Mouse (Mus musculus) testis, postnatal 14 days (tissue): Measurements from ENCODE around the gene Supt3.

Experiments used
- DNase-seq: peaks from one replicate; pipeline ENCODE4 v3.0.0; 2021; ENCODE audit warnings: low spot score

Supt3 gene

GRCm38 (mm10) chr17:44782366-44782765 lies 5.4 kb downstream of the Supt3 start:
- DNase-seq = no peak

DNA sequence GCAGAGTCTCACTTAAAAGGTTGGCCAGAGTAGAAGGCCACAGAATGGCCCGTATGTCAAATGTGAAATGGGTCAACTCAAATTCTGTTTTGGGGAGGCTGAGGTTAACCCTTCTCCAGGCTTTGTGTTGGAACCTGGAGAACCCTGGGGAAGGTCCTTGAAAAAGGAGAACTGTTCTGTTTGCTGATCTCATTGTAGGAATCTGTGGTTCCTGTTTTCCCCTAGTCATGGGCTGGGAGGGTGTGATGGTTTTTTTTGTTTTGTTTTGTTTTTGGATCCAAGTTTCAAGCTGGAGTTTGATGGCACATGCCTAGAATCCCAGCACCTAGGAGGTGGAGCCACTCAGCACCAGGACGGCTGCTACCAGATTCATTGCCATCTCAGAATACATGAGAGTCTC lies 6.2 kb downstream of the Supt3 start:
- no peak for DNase-seq

DNA sequence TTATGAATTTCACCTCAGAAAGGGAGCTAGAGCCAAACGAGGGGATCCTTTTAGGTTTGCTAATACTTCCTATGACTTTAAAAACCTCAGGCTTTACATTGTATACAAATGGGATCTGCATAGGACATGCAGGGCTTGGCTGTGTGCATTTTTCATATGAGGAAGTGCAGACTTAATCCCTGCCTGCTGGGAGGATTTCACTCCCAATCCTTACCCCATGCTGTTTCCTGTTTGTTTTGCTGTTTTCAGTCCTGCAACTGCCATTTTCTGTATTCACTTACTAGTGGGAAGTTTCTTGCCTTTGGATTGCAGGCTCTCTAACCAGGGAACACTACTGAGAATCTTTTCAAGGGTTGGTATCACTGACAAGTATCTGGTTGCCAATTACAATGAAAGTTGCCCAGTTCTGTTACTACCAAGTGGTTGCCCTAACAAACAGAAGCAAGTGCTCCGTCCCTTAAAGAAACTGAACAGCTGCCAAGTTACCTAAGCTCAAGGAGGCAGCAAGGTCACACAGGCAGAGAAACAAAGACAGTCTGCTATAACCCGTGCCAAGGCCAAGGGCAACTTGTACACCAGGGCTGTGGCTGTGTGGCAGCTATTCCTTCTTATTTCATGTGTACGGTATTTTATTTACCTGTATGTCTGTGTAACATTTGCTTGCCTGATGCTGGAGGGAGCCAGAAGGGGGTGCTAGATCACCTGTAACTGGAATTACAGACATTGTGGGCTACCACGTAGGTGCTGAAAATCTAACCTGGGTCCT lies 12.2 kb downstream of the Supt3 start:
- DNase-seq = no peak

- DNase-seq = no peak
These were observed 15.4 kb downstream of the Supt3 start for GRCm38 (mm10) chr17:44792218-44792917.

- no peak for DNase-seq
These were observed 20.4 kb downstream of the Supt3 start for GRCm38 (mm10) chr17:44797331-44797730.

GRCm38 (mm10) chr17:44807031-44807430 lies 30.1 kb downstream of the Supt3 start:
- DNase-seq = no peak

DNA sequence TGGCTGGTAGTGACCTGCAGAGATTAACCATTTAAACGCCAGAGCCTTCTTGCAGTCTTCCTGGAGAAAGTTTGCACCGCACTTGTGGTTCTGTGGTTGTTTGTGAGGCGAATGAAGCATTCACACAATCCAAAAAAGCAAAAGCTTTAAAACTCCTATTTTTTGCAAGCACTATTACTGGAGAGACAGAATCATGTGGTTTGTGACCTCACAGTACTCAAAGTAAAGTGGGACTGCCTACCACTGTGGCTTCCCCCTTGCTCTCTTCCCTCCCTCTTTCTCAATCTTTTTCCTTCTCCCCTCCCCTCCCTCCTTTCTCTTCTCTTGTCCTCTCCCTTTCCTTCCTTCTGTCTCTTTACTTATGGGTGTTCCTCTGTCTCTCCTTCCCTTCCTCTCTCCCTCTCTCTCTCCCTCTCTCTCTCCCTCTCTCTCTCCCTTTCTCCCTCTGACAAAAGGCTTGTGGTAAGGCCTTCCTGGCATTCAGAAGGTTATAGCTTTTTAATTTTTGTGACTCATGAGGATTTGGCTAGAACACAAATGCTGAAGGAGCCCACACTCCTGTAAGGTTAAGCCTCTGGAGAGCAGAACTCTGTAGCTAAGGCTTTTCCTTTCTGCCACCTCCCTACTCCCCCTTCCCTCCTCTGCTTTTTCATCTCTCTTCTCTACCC lies 37.7 kb downstream of the Supt3 start, which contains the start of gene Runx2:
Runx2 (minus strand) TSS at position 290 of the 668 bp plus-strand sequence.
- DNase-seq = no peak

DNA sequence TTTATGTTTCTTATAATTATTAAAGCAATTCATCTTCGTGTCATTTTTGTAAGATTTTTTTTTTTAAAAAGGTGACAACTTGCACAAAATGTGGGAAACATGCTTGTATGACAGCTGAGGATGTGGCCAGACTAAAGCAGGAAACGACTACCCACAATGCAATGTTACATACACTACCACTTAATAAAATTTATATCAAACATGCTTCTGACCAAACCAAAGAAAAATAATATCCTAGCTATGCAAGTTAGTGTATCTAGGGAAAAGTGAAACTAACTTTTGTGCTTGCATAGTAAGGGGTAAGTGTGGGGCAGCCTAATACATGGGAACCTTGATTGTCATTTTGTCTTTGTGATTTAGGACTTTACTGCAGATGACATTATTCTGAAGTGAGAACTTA lies 41.9 kb downstream of the Supt3 start:
- no peak for DNase-seq

DNA sequence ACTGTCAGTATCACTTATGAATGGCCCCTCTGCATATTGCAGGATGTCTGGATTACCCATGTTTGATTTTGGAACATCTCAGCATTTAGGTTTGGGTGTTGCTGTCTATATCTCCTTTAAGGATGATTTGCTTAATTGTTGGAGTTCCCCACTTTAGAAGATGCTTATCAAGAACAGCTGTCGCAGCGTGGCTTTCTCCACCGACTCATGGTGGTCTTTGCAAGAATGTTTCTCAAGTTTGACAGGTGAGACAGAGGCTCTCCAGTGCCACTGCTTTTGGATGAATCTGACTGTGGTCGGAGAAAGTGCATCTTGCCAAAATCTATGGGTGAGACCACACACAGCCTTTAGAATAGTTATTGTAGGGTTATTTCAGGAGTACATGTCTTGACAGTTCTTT lies 42.9 kb downstream of the Supt3 start:
- peak; percentile 28 for DNase-seq

DNA sequence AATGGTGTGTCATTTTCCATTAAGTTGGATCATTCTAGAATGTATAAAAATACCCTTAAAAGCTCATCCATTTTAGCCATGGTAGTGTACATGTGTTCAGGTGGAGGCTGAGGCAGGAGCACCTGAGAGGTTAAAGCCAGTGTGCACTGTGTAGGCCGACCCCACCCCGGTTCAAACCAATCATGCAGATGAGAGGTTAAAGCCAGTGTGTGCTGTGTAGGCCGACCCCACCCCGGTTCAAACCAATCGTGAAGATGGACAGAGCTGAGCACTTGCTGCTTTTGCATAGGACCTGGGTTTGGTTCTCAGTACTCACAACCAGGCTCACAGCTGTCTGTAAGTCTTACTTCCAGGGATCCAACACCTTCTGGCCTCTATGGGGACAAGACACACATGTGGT lies 45.0 kb downstream of the Supt3 start:
- DNase-seq = no peak

DNA sequence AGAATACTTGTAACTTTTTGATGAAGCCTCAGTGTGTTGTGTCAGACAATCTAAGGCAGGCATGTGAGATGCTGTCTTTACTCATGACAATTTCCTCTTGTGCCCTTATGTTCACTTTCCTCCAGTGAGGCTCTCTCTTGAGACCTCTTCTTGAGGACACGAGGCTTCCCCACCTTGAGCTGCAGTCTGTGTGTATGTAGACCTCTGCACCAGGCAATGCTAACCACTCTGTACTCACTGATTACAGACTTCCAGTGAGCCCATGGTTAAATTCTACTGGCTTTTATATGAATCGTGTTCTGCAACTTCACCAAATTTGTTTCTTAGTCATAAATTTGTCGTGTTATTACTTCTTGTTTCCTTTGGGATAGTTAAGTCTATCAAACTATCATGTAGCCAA lies 50.2 kb downstream of the Supt3 start:
- DNase-seq = no peak

DNA sequence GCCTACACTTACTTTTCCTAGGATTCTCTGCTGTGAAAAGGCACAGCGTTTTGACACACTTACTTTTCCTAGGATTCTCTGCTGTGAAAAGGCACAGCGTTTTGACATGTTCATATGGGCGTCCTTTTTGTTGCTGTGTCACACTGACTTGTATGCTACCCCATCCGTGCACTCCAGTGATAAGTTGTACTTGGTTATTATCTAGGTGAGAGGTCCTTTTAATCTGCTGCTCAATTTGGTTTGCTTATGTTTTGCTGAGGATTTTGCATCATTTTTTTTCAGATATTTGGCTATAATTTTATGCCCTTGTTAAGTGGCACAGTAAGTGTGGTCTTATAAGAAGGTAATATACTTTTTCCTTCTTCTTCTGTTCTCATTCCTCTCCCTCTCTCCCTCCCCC lies 51.0 kb downstream of the Supt3 start:
- DNase-seq = no peak

DNA sequence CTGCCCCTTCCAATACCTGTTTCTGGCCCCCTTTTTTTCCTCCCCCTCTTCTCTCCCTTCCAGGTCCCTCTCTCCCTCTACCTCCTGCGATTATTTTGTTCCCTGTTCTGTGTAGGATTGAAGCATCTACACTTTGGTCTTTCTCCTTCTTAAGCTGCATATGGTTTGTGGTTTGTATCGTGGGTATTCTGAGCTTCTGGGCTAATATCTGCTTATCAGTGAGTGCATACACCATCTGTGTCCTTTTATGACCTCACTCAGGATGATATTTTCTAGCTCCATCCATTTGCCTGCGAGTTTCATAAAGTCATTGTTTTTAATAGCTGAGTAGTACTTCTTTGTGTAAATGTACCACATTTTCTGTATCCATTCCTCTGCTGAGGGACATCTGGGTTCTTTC lies 52.6 kb downstream of the Supt3 start:
- no peak for DNase-seq

GRCm38 (mm10) chr17:44831201-44831600 lies 54.2 kb downstream of the Supt3 start:
- no peak for DNase-seq

GRCm38 (mm10) chr17:44842184-44842583 lies 65.2 kb downstream of the Supt3 start:
- DNase-seq = no peak

GRCm38 (mm10) chr17:44863165-44863564 lies 86.2 kb downstream of the Supt3 start:
- no peak for DNase-seq

DNA sequence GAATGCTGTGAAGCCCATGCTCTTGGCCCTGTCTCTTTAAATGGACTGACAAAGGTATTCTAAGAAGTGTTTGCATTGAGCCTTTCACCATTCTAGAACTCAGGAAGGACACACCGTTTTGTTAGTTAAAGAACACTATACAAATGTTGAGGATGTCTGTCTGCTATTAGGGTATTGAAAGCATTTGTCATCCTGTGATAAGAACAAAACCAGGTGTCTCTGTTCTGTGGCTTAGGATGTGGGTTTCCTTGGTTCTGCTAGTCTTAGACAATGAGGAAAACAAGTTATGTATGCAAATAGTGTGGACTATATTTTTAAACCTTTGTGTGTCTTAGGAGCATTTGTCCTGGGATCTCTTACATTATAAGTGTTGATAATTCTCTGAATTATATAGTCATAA lies 116.6 kb downstream of the Supt3 start:
- no peak for DNase-seq

- DNase-seq = peak; percentile 10
These were observed 166.7 kb downstream of the Supt3 start for GRCm38 (mm10) chr17:44943536-44944090.

DNA sequence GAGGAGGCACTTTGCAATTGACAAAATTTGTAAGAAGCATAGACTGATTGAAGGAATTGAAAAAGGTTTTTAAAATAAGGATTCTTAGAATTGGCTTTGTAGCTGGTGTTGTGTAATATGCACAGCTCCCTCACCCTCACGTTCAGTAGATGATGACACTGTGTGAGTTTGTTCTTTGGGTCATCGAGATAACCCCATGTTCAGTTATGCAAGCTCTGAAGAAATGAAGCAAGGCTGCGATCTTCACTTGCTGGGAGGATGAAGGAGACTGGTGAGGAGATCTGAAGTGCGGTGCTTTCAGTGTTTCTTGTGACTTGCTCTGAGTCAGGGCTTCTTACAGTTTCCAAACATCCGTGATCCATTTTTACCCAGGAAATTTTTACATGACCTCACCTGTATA lies 168.4 kb downstream of the Supt3 start:
- no peak for DNase-seq

DNA sequence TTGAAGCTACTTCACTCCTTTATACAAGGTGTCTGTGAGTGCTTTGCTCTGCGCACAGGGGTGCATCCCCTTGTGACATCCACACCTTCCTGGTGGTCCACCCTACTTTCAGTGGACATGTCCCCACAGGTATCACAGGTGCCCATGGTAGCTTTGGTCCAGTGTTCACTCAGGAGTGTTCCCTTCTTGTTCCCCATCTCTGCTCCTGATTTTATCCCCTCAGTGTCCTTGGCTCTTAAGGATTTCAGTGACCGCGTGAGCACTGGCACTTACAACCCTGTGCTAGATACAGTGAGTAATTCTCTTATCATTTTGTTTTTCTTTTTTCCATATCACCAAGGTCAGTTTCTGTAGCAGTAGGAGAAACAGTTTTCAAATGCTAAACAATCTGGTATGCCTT lies 171.4 kb downstream of the Supt3 start:
- DNase-seq = no peak

- no peak for DNase-seq
These were observed 179.7 kb downstream of the Supt3 start for GRCm38 (mm10) chr17:44956671-44957070.

GRCm38 (mm10) chr17:44963051-44963798 lies 186.3 kb downstream of the Supt3 start:
- no peak for DNase-seq
